Mouse (Mus musculus) C2C12 (cell line): ENCODE results near the gene Map3k14. TPM values are rescaled to one million over a fixed set of nuclear protein-coding genes. Genes with fewer than 3 reads are reported as not detected.

Experiments
- H3K27me3 ChIP-seq: one replicate; pipeline ENCODE4 v1.6.1; 2011; ENCODE audit not compliant: control insufficient read depth, insufficient read depth, insufficient read length
- H3K36me3 ChIP-seq: one replicate; pipeline ENCODE4 v1.6.1; 2011; ENCODE audit not compliant: control insufficient read depth, insufficient read depth
- H3K4me3 ChIP-seq: one replicate; pipeline ENCODE4 v1.5.1; 2011; ENCODE audit warnings: mild to moderate bottlenecking, control low read depth; ENCODE audit not compliant: poor library complexity, insufficient read depth, severe bottlenecking
- H3K79me2 ChIP-seq: one replicate; pipeline ENCODE4 v1.6.1; 2011; ENCODE audit not compliant: control insufficient read depth, insufficient read depth
- H3K79me3 ChIP-seq: one replicate; pipeline ENCODE4 v1.6.1; 2011; ENCODE audit warnings: low read depth, control low read depth
- H3ac ChIP-seq: one replicate; pipeline ENCODE3; 2011; ENCODE audit warnings: low read depth; ENCODE audit not compliant: control insufficient read depth, insufficient read length
- CEBPB ChIP-seq: IDR thresholded peaks from one replicate; pipeline ENCODE4 v1.6.1; 2011; ENCODE audit warnings: low read depth, mild to moderate bottlenecking, control low read depth, moderate library complexity
- CTCF ChIP-seq: IDR thresholded peaks from one replicate; pipeline ENCODE4 v1.5.1; 2011; ENCODE audit not compliant: control insufficient read depth, insufficient read depth, insufficient read length
- FOSL1 ChIP-seq: IDR thresholded peaks from one replicate; pipeline ENCODE4 v1.8.0; 2011; ENCODE audit warnings: mild to moderate bottlenecking, low read length; ENCODE audit not compliant: poor library complexity, insufficient read depth, severe bottlenecking
- MAX ChIP-seq: IDR thresholded peaks from one replicate; pipeline ENCODE4 v1.6.1; 2011; ENCODE audit warnings: mild to moderate bottlenecking, control low read depth
- MYOD1 ChIP-seq: IDR thresholded peaks from one replicate; pipeline ENCODE4 v1.6.1; 2011; ENCODE audit warnings: low read depth; ENCODE audit not compliant: control insufficient read depth, insufficient read length
- MYOG ChIP-seq: IDR thresholded peaks from one replicate; pipeline ENCODE4 v1.6.1; 2011; ENCODE audit not compliant: control insufficient read depth, insufficient read length; ENCODE audit errors: extremely low read depth
- USF1 ChIP-seq: IDR thresholded peaks from one replicate; pipeline ENCODE4 v1.6.1; 2011; ENCODE audit warnings: low read depth, mild to moderate bottlenecking, control low read depth, moderate library complexity
- polyA plus RNA-seq: library from polyadenylated mRNA; unstranded; fragments of >200 nt; fragmentation: generic; extraction: Trizol; gene quantifications from one replicate; pipeline ENCODE4 v1.2.1, GENCODE M21; 2012; ENCODE audit warnings: missing spikeins

The Map3k14 gene
- polyA plus RNA-seq, 1 experiment, result 9.7 TPM

DNA sequence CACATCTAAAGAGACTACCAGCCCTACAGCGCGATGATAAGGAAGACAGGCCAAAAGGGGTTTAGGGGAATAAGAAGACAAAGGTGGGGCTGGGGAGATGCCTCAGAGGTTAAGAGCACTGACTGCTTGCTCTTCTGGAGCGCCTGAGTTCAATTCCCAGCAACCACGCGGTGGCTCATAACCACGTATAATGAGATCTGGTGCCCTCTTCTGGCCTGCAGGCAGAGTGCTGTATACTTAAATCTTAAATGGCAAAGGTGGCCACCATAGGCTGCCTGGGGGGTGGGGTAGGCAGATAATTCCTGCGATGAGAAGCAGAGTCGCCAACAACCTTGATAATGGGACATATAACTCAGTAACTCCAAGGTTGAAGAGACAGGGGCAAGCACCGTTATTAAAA is 29.5 kb downstream of the Map3k14 start:
- Histone ChIP-seq H3K27me3 (no peaks in the 10 kb centered on the region), H3K4me3 (no peak overlapping the region), H3K79me3 (peaks cover 10% of the 10 kb centered on the region), H3K36me3 (peaks cover 85% of the 10 kb centered on the region), H3K79me2 (peaks cover 14% of the 10 kb centered on the region), H3ac (no peak overlapping the region)
- TF ChIP-seq FOSL1, result no peak
- TF ChIP-seq MYOD1, result no peak

DNA sequence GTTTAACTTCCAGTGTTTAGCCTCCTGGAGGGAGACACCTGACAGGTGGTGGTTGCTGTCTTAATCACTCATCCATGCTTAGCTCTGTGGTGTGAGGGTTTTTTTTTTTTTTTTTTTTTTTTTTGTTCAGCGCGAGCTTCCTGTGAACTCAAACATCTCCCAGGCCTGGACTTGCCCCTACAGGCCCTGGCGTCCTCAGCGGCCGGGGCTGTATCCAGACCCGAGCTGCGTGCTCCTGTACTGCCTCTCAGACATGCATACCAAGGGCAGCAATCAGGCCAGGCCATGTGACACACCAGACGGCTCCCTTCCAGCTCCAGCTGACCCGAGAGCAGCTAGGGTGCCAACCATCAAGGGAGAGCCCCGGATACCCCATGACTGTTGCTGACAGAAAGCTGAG is 30.4 kb downstream of the Map3k14 start:
- Histone ChIP-seq H3K4me3 (no peak overlapping the region), H3K79me3 (peaks cover 3% of the 10 kb centered on the region), H3ac (no peak overlapping the region), H3K27me3 (no peaks in the 10 kb centered on the region), H3K36me3 (peaks cover 85% of the 10 kb centered on the region), H3K79me2 (peaks cover 5% of the 10 kb centered on the region)
- no peak for TF ChIP-seq MYOD1
- TF ChIP-seq CEBPB, result no peak
- TF ChIP-seq FOSL1, result no peak
- TF ChIP-seq MYOG, result no peak
- TF ChIP-seq CTCF, result no peak
- no peak for TF ChIP-seq MAX

DNA sequence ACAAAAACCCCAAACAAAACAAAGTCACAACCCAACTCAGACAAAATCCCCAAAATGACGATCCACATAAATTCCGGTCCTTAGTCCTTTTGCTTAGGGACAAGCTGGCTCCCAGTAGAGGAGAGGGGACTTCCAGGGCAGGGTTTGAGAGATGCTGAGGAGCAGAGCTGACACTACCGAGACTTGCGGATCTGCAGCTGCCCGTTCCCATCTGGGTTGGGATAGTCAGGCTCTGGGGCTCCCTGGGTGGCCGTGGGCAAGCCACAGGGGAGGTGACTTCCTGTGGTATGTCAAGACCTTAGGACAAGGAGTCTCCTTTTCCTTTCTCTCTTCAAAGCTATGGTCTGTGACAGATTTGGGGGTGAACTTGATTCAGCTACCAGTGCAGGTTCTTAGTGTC is 30.8 kb downstream of the Map3k14 start:
- no peak overlapping the region for H3K4me3 ChIP-seq
- H3K27me3 ChIP-seq, result no peaks in the 10 kb centered on the region
- H3K79me2 ChIP-seq, result peaks cover under 1% of the 10 kb centered on the region
- TF ChIP-seq MAX (no peak), USF1 (no peak), FOSL1 (no peak), MYOD1 (no peak), CEBPB (no peak), MYOG (no peak), CTCF (no peak)
- no peak overlapping the region for H3ac ChIP-seq
- H3K36me3 ChIP-seq, result peaks cover 85% of the 10 kb centered on the region
- H3K79me3 ChIP-seq, result peaks cover 3% of the 10 kb centered on the region

DNA sequence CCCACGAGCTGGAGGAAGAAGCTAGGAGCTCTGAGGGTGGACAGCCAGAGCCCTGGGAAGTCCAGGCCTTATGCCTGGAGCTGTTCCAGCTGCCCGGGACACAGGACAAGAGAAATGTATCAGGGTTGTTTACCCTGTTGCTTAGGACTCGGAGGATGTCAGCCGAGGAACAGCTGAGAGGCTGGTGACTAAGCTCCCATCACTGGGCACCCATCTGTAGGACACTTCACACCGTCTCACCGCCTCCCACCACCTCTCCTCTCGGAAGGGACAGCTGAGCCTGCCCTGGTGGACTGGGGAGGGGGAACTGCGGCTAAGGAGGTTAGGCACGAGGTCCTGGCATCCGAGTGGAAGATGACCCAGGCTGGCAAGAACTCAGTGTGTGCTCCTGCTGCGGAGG is 31.6 kb downstream of the Map3k14 start:
- peaks cover 3% of the 10 kb centered on the region for H3K79me3 ChIP-seq
- H3K4me3 ChIP-seq, result no peak overlapping the region
- H3ac ChIP-seq, result no peak overlapping the region
- H3K79me2 ChIP-seq, result no peaks in the 10 kb centered on the region
- TF ChIP-seq CTCF, result no peak
- TF ChIP-seq FOSL1, result no peak
- TF ChIP-seq CEBPB, result no peak
- TF ChIP-seq MYOG, result no peak
- TF ChIP-seq MAX, result peak; percentile 58
- peak; percentile 96 for TF ChIP-seq MYOD1
- TF ChIP-seq USF1, result no peak
- no peaks in the 10 kb centered on the region for H3K27me3 ChIP-seq
- H3K36me3 ChIP-seq, result peaks cover 85% of the 10 kb centered on the region

DNA sequence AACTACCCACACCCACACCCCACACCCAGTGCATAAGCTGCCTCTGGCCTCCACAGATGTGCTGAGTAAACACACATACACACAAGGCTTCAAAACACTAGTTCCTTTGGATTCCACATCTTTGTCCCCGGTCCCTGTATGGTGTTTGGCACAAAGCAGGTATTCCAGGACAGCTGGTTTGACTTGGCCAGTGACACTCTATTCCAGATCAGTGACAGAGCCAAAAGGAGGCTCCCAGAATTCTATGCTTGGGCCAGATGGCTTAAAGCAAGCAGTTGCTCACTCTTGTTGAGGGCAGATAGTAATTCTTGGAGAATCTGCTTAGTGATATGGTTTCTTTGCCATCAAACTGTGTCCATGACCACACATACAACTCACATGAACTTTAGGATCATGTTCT is 32.8 kb downstream of the Map3k14 start:
- peaks cover 3% of the 10 kb centered on the region for H3K79me3 ChIP-seq
- TF ChIP-seq CTCF (no peak), FOSL1 (no peak), USF1 (no peak), MAX (no peak), MYOG (no peak), CEBPB (no peak), MYOD1 (no peak)
- no peaks in the 10 kb centered on the region for H3K27me3 ChIP-seq
- H3K36me3 ChIP-seq, result peaks cover 85% of the 10 kb centered on the region
- no peak overlapping the region for H3ac ChIP-seq
- no peak overlapping the region for H3K4me3 ChIP-seq
- no peaks in the 10 kb centered on the region for H3K79me2 ChIP-seq

DNA sequence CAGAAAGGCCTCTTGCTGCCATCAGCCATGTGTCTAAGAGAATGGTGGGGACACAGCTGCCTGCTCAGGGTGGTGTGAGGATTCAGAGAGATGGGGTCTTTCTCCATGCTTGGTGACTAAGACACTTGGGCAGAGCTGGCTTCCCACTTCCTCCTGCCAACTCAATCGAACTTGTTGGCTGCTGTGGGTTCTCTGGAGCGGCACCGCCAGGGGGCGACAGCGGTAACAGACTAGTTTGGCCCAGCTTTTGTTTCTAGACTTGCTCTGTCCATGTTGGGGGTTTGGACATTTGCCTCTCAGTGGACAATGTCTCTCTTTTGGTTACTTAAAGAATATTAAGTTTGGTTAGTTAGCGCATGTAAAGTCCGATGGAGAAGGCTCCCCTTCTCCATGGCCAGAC is 34.3 kb downstream of the Map3k14 start:
- TF ChIP-seq FOSL1 (no peak), CTCF (peak; percentile 85), MAX (no peak), CEBPB (no peak)
- Histone ChIP-seq H3K79me3 (no peaks in the 10 kb centered on the region), H3K27me3 (no peaks in the 10 kb centered on the region), H3K79me2 (no peaks in the 10 kb centered on the region), H3K36me3 (peaks cover 85% of the 10 kb centered on the region), H3ac (no peak overlapping the region), H3K4me3 (no peak overlapping the region)
